Mouse (Mus musculus) G1E (cell line): ENCODE measurements at regions not wholly inside any gene's neighbourhood (a gene's known extent, or its start where the extent isn't known, plus 50 kb on each side); places are given as distances from the start of the nearest gene placed in this dataset.

ENCODE experiments used
- CTCF ChIP-seq: IDR thresholded peaks from 2 replicates; pipeline ENCODE4 v1.5.1; 2012; ENCODE audit warnings: low read depth, low read length, inconsistent platforms, mixed read lengths
- GATA1 ChIP-seq: IDR thresholded peaks from 2 replicates; pipeline ENCODE4 v1.6.1; 2012; ENCODE audit warnings: borderline replicate concordance, low read length, inconsistent platforms, mixed read lengths
- GATA2 ChIP-seq: IDR thresholded peaks from 2 replicates; pipeline ENCODE4 v1.6.1; 2012; ENCODE audit warnings: low read depth, low read length, inconsistent platforms, borderline replicate concordance
- POLR2AphosphoS5 ChIP-seq: IDR thresholded peaks from 2 replicates; pipeline ENCODE4 v1.6.1; 2012; ENCODE audit warnings: low read depth, low read length, inconsistent platforms; ENCODE audit not compliant: insufficient replicate concordance
- TAL1 ChIP-seq: conservative IDR thresholded peaks from 2 replicates; pipeline ENCODE4 v1.6.1; 2012; ENCODE audit warnings: low read depth, low read length, inconsistent platforms, mixed read lengths

- no peak for TF ChIP-seq CTCF
- no peak for TF ChIP-seq GATA1
- no peak for TF ChIP-seq TAL1
- TF ChIP-seq GATA2 = no peak
- no peak for TF ChIP-seq POLR2AphosphoS5
These were observed 776.0 kb upstream of the Klhl29 start for GRCm38 (mm10) chr12:6151476-6151875.
